Mouse (Mus musculus) intestine, postnatal 0 days (tissue): ENCODE measurements around the gene Trio. TPM values are rescaled to one million over a fixed set of nuclear protein-coding genes. Genes with fewer than 3 reads are reported as not detected.
A peak's percentile ranks its signal among the peaks of the same experiment; 100 is the strongest.

ENCODE experiments used
- ATAC-seq: fragments of 200-750 bp; cut with Nextera tagmentation; 2 replicates; pipeline ENCODE4 v1.8.0; 2017; ENCODE audit warnings: mild to moderate bottlenecking, moderate TSS enrichment, moderate library complexity
- H3K27ac ChIP-seq: fragments of 300-500 bp; sonication (generic); 2 replicates; pipeline ENCODE4 v1.5.1; 2014; ENCODE audit warnings: mild to moderate bottlenecking, low read depth, low read length, moderate library complexity
- H3K27me3 ChIP-seq: fragments of 300-500 bp; sonication (generic); replicated peaks from 2 replicates; pipeline ENCODE4 v1.6.1; 2014; ENCODE audit warnings: low read length, mixed read lengths; ENCODE audit not compliant: control insufficient read depth, insufficient read depth
- H3K36me3 ChIP-seq: fragments of 300-500 bp; sonication (generic); 2 replicates; pipeline ENCODE4 v1.6.1; 2014; ENCODE audit warnings: mild to moderate bottlenecking, moderate library complexity; ENCODE audit not compliant: control insufficient read depth, insufficient read depth
- H3K4me1 ChIP-seq: fragments of 300-500 bp; sonication (generic); replicated peaks from 2 replicates; pipeline ENCODE4 v1.6.1; 2014; ENCODE audit warnings: antibody characterized with exemption, low read length, mixed read lengths; ENCODE audit not compliant: control insufficient read depth, insufficient read depth
- H3K4me2 ChIP-seq: fragments of 300-500 bp; sonication (generic); replicated peaks from 2 replicates; pipeline ENCODE4 v1.6.1; 2014; ENCODE audit warnings: low read depth, mild to moderate bottlenecking, moderate library complexity
- H3K4me3 ChIP-seq: fragments of 300-500 bp; sonication (generic); 2 replicates; pipeline ENCODE4 v1.5.1; 2014; ENCODE audit warnings: low read depth, low read length
- H3K9ac ChIP-seq: fragments of 300-500 bp; sonication (generic); 2 replicates; pipeline ENCODE4 v1.6.1; 2014; ENCODE audit warnings: mild to moderate bottlenecking, low read depth, low read length
- H3K9me3 ChIP-seq: fragments of 300-500 bp; sonication (generic); 2 replicates; pipeline ENCODE4 v1.6.1; 2016; ENCODE audit warnings: mixed run types; ENCODE audit not compliant: control insufficient read depth
- CTCF ChIP-seq: sonication (generic); IDR thresholded peaks from 2 replicates; pipeline ENCODE4 v1.5.1; 2016; ENCODE audit warnings: low read depth, mild to moderate bottlenecking, control low read depth, antibody characterized with exemption, moderate library complexity
- WGBS: fragments of 180-500 bp; shearing (Covaris S2); extraction: QIAGEN DNeasy Blood & Tissue Kit; methylation state at CpG from one replicate; pipeline ENCODE4 v1.1.7; 2014; 5-methylcytosine and 5-hydroxymethylcytosine counted together
- polyA plus RNA-seq: library from polyadenylated mRNA; unstranded; fragments of >200 nt; fragmentation: Nextera tagmentation; extraction: Ambion mirVana; gene quantifications from 2 replicates; pipeline ENCODE4 v1.2.1, GENCODE M21; 2015

The Trio gene
- polyA plus RNA-seq, 1 experiment from 2014 or later: 10.0 TPM

DNA sequence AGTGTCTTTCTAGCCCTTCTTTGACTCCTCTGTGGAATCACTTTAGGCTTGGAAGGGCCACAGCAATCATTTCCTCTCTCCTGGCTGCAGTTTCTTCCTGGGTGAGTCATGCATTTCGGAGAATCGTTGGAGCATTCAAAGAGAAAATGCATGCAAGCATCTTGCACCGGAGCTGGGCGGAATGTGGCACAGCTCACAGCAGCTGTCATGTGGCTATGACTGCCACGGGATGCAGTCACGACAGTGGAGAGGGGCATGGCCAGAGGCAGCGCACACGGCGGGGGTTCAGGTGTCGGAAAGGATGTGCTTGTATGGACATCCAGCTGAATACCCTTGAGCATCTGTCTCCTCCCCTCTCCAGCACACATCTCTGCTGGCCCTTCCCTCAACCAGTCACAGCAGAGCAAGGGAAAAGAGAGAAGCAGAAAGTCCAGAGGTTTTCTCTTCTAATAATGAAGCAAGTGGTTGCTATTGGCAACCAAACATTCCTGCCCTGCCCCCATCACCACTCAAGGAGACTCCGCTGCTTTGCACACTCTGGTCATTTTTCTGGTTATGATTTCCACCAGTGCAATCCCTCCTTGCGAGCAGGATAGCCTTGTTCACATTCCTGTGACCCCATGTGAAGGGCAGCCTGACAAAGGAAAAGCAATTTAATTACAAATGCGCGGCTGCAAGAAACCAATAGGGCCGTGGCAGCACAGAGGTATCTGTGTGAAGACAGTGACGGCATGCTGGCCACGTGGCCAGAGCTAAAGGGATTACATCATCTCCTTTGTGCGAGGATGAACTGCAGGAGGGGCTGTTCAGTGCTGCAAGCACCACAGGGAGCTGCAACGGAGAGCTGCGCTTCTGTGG lies 88.4 kb downstream of the Trio start:
- peak overlapping the region; percentile 16 for H3K4me3 ChIP-seq
- peak; percentile 64 for TF ChIP-seq CTCF
- no peak overlapping the region for H3K9ac ChIP-seq
- no peaks in the 10 kb centered on the region; the same call in 1 of the 2 replicates for H3K4me1 ChIP-seq
- WGBS: 24% methylated on average over 20 of the region's 20 CpGs
- no peaks in the 10 kb centered on the region for H3K27me3 ChIP-seq
- H3K36me3 ChIP-seq: no peaks in the 10 kb centered on the region
- ATAC-seq: peak; percentile 86
- peak overlapping the region; percentile 50 for H3K4me2 ChIP-seq
- no peak overlapping the region; the same call in 1 of the 2 replicates for H3K27ac ChIP-seq
- no peaks in the 10 kb centered on the region for H3K9me3 ChIP-seq

- Histone ChIP-seq H3K4me3 (no peak overlapping the region), H3K9ac (no peak overlapping the region), H3K9me3 (no peaks in the 10 kb centered on the region), H3K27ac (no peak overlapping the region; the same call in 1 of the 2 replicates), H3K36me3 (no peaks in the 10 kb centered on the region), H3K4me1 (no peaks in the 10 kb centered on the region; the same call in 1 of the 2 replicates), H3K27me3 (no peaks in the 10 kb centered on the region), H3K4me2 (no peak overlapping the region)
- WGBS: 81% methylated on average over 12 of the region's 12 CpGs
- no peak for TF ChIP-seq CTCF
- ATAC-seq: no peak
Measured at GRCm38 (mm10) chr15:27935772-27936746, 89.6 kb downstream of the Trio start.

GRCm38 (mm10) chr15:27933270-27933669 lies 92.4 kb downstream of the Trio start:
- no peak overlapping the region for H3K27ac ChIP-seq
- no peak overlapping the region for H3K4me2 ChIP-seq
- no peak overlapping the region for H3K4me3 ChIP-seq
- 90% methylated on average over 1 of the region's 1 CpGs for WGBS
- H3K36me3 ChIP-seq: no peaks in the 10 kb centered on the region
- no peak for ATAC-seq
- no peak for TF ChIP-seq CTCF
- H3K27me3 ChIP-seq: no peaks in the 10 kb centered on the region
- H3K9ac ChIP-seq: no peak overlapping the region
- H3K9me3 ChIP-seq: no peaks in the 10 kb centered on the region
- no peaks in the 10 kb centered on the region; the same call in 1 of the 2 replicates for H3K4me1 ChIP-seq

DNA sequence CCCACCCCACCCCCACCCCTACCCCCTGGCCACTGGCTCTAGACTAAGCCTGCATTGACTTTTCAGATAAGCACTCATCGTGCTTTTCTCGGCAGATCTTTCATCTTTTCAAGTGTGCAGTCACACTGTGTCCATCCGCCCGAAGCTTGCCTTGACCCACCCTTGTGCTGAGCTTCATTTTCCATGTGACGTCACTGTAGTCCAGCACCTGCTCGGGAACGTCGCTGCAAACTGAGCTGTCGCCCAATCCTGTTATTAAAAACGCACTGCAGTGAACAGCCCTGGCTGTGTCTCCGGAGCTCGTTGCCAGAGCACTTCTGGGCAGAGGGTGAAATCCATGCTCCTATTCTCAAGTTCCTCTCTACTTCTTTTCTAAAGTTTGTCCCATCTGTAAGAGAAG lies 93.8 kb downstream of the Trio start:
- ATAC-seq: no peak
- 49% methylated on average over 12 of the region's 12 CpGs for WGBS
- no peaks in the 10 kb centered on the region for H3K9me3 ChIP-seq
- H3K4me1 ChIP-seq: no peaks in the 10 kb centered on the region
- H3K27ac ChIP-seq: no peak overlapping the region
- no peaks in the 10 kb centered on the region for H3K27me3 ChIP-seq
- peak overlapping the region; percentile 33; the same call in 1 of the 2 replicates for H3K4me2 ChIP-seq
- no peak for TF ChIP-seq CTCF
- H3K4me3 ChIP-seq: no peak overlapping the region
- no peaks in the 10 kb centered on the region for H3K36me3 ChIP-seq
- H3K9ac ChIP-seq: no peak overlapping the region

- H3K4me2 ChIP-seq: peak overlapping the region; percentile 33; the same call in 1 of the 2 replicates
- no peak for ATAC-seq
- H3K4me3 ChIP-seq: no peak overlapping the region
- no peak overlapping the region for H3K9ac ChIP-seq
- H3K27ac ChIP-seq: no peak overlapping the region
- H3K36me3 ChIP-seq: no peaks in the 10 kb centered on the region
- no peaks in the 10 kb centered on the region for H3K27me3 ChIP-seq
- no peaks in the 10 kb centered on the region for H3K9me3 ChIP-seq
- H3K4me1 ChIP-seq: no peaks in the 10 kb centered on the region
- TF ChIP-seq CTCF: no peak
- 63% methylated on average over 14 of the region's 14 CpGs for WGBS
Measured at GRCm38 (mm10) chr15:27931459-27931858, 94.2 kb downstream of the Trio start.

DNA sequence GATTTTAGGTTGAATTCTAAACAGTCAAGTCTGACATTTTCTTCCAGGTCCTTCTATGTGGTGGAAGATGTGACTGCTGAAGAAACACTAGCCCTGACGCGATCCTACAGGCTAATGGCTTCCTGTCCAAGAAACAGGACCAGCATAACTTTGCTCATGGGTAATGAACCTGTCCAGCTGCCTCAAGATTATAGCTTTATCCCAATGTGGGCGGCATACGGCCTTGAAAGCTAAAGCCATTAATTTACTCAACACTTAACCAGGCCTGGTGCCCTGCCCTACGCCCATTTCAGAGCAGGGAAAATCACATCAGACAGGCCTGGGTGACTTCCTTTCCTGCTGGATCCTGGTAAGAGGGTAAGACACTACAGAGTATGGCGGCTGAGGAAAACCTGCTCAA lies 98.0 kb downstream of the Trio start:
- no peaks in the 10 kb centered on the region for H3K9me3 ChIP-seq
- no peak for TF ChIP-seq CTCF
- no peaks in the 10 kb centered on the region for H3K27me3 ChIP-seq
- no peak overlapping the region for H3K4me3 ChIP-seq
- no peak for ATAC-seq
- 75% methylated on average over 6 of the region's 6 CpGs for WGBS
- peaks cover 10% of the 10 kb centered on the region; the same call in 1 of the 2 replicates for H3K4me1 ChIP-seq
- no peaks in the 10 kb centered on the region for H3K36me3 ChIP-seq
- no peak overlapping the region for H3K9ac ChIP-seq
- no peak overlapping the region for H3K27ac ChIP-seq
- no peak overlapping the region for H3K4me2 ChIP-seq
